Mouse (Mus musculus) spleen, postnatal 14 days (tissue): ENCODE data around the gene Capn11.

Source experiments
- DNase-seq, 2 experiments: peaks; one replicate each; pipeline ENCODE4 v3.0.0; 2021 to 2022; ENCODE audit warnings: low spot score in 2 of 2

The Capn11 gene

GRCm38 (mm10) chr17:45659225-45659624 lies at the start of gene Capn11:
Gene Capn11 (minus strand): TSS chr17:45659325.
- DNase-seq, result no peak

DNA sequence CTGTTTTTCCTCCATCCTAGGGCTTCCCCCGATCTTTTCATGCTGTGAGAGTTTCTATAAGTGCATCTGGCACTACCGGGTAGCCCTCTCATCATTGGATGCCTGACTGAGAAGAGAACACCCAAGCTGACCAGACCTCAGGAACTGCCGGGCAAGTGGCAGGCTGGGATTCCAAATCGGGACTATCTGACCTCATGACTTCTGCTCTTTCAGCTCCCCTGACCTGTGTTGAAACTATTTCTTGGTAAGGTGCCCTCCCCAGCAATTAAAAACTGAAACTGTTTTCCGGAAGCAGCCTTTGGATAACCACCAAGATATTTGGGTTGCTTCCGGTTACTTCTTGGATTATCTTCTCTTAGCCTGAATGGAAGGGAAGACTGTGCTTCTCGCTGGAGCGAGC lies 49.1 kb upstream of the Capn11 start:
- no peak for DNase-seq

DNA sequence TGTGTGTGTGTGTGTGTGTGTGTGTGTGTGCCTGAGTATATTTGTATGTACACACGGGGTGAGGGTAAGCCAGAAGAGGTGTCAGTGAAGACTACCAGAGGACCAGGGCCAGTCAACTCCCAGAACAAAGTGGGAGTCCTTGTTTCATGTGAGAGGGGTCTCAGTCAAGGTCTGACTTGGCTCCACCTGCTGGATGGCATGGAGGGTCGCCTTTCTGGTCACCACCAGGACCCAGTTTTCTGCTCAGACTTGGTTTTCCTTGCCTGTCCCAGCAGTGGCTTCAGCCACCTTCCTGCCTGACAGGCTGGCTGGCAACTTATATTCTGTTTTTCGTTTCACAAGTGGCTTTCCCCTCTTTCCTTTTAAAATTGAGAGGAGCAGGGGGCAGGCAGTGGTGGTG lies 48.3 kb upstream of the Capn11 start:
- DNase-seq, result no peak

- DNase-seq, result no peak
Measured at GRCm38 (mm10) chr17:45706796-45707195, 47.7 kb upstream of the Capn11 start.

DNA sequence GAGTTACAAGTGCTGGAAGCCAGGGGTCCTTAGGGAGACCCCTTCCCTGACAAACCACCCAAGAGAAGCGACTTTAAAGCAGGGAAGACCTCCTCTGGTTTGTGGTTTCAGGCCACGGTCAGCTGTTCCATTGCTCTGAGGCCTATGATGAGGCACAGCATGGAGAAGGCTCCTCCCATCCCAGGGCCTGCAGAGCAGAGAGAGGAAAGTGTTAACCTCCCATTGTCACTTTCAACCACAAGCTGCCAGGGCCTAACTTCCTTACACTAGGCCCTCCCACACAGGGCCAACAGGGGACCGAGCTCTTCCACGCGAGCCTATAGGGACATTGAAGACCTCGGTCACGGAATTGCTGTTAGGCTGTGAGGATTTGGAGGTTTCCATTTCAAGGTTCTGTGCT lies 44.1 kb upstream of the Capn11 start:
- no peak for DNase-seq

- no peak for DNase-seq
Measured at GRCm38 (mm10) chr17:45702254-45702653, 43.1 kb upstream of the Capn11 start.

DNA sequence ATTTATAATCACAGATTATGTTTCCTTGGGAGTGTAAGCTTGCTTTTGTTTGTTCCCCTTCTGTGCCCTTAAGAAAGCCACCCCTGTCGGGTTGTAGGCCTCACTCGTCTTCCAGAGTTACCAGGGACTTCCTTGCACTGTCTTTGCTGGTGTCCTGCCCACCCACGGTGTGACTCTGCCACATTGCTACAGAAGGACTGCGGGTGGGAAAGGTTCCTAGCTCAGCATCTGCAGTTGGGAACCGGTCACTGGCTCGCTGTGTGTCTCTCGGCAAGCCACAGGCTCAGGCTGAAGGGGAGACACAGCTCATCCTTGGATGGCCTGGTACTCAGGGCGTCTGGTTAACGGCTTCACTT lies 42.1 kb upstream of the Capn11 start:
- no peak for DNase-seq

DNA sequence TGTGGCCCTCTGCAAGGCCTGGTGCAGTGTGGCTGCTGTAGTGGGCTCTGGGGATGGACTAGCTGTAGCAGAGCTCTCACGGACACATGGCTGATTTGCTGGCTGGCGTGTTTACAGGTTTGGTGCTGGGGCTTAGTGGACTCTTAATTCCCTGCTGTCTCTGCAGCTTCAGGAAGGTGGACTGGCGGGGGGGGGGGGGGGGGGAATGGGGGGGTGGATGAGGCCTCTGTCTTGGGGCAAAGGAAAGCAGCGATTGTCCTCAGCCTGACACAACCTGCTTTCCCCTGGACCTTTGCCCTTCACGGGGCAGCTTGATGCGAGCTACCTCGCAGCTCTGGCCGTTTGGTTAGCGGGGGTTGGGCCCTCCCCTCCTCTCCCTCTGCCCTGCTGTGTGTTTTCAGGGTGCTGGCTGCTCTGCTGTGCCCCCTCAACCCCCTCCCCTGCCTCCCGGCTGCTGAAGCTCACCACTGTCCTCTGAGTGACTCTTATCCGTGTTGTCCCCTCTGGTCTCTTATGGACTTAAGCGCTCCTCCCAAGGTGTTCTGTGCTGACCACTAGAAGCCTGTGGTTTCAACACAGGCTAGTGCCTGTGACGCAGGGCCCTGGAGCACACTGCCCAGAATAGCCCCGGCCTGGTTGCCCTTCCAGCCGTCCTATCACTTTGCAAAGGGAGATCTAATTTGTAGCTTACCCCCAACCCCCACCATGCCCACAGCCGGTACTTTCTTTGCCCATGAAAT lies 41.5 kb upstream of the Capn11 start:
- DNase-seq, result no peak

DNA sequence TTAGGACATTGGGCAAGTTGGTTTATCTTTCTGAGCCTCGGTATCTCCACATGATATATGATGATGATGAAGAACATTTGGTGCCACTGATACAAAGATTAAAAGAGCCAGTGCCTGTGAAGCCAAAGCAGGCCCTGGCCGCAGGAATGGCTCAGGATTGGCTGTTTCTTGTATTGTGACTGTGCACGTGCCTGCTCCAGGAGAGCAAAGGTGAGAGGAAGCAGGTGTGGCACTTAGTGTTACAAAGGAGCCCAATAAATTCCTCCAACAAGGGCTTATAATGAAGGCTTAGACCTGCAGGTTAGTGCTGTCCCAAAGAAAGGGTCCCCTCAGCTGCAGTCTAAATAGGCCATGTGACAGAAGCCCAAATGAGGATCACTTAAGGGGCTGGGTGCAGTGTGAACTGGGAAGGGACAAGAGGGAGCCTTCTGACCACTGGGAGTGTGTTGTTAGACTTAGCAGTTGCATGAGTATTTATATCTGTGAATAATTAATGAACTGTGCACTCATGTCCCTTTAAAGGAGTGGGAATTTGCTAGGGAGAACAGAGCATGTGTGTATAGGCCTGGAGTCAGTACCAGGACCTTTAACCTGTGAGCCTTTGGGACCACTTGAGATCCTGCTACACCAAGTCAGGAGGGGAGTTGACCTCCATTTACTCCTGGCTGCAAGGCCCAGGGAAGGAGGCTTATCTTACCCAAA lies 40.1 kb upstream of the Capn11 start:
- no peak for DNase-seq

DNA sequence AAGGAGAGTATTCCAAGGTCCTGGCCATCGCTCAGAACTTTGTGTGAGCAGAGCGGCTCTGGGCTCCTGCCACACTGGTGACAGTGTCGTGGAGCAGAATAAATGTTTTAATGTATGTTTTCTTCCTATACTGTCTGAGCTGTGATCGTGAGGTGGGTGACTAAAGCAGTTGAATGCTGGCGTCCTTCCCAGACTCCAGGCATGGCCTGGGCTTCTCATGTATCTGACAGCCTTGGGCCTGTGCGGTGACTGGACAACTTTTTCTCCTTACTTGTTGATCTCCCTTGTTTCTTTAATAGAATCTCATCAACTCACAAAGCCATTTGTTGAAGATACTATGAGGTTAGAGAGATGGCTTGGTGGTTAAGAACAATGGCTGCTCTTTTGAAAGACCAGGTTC lies 39.2 kb upstream of the Capn11 start:
- DNase-seq, result no peak

DNA sequence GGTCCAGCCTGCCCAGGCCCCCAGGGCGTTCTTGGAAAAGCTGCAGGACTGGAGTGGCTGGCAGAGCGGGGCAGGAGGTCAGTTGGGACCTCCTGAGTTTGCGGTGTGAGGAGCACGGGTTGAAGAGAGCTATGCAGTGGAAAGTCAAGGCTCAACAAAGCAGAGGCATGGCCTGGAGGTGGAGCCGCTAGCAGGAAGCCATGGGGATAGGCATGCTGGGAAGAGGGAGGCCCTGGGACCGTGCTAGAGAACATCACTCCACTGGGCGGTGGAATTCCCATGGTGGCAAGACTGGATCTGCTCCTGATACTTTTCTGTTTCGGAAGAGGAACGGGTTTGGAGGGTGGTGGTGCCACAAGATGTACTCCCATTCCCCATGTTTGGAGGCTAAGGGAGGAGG lies 37.9 kb upstream of the Capn11 start:
- DNase-seq, result no peak

- DNase-seq, result no peak
Measured at GRCm38 (mm10) chr17:45695227-45696120, 36.3 kb upstream of the Capn11 start.

- no peak for DNase-seq
Measured at GRCm38 (mm10) chr17:45693812-45694565, 34.9 kb upstream of the Capn11 start.

GRCm38 (mm10) chr17:45692159-45692558 lies 33.0 kb upstream of the Capn11 start:
- DNase-seq, result no peak

GRCm38 (mm10) chr17:45690044-45690443 lies 30.9 kb upstream of the Capn11 start:
- no peak for DNase-seq

DNA sequence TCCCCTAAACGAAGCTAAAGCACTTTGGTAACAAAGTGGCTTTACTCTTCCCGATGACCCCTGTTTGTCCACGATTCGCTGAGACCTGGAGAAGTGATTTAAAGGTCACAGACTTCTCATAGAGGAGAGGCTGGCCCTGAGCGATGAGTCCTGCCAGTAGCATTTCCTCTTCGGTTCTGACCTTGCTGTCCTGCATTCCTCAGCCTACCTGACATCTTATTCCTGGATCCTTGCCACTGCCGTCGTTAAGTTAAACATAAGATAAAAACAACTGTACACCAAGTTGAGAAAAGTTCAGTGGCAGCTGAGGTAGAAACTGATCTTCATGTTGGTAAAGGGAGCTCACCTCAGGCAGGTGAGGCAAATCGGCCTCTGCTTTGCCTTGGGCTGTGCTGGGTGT lies 30.0 kb upstream of the Capn11 start:
- DNase-seq, result no peak

- DNase-seq, result no peak
Measured at GRCm38 (mm10) chr17:45686716-45687115, 27.6 kb upstream of the Capn11 start, which contains the start of gene Tmem63b. Gene Tmem63b (minus strand): TSS chr17:45686905.

GRCm38 (mm10) chr17:45686093-45686619 lies 27.0 kb upstream of the Capn11 start, which contains the start of gene Mrpl14:
Gene Mrpl14 (plus strand): TSS chr17:45686322.
- DNase-seq, result peak; percentile 82 to 88

GRCm38 (mm10) chr17:45685171-45686092 lies 26.3 kb upstream of the Capn11 start:
- DNase-seq, result peak in 1 of 2 experiments; percentile 25

DNA sequence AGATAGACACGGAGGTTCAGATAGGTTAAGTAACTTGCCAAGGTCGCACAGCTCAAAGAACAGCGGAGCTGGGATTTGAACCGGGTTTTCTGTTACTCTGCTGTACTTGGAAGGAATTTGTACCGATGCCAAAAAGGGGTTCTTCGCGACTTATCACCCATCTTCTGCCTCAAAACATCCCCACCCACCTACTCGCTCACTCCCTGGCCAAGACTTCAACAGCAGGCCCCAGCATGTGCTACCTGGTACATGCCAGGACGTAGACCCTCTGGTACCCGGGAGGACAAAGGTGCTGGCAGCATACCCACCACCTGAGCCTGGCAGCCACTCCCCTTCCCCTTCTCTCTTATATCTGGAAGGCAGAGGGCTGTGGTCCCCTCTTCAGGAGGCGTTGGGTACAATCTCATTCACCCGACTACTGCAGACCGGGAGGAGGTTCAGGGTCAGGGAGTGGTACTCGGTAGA lies 25.6 kb upstream of the Capn11 start:
- DNase-seq, result no peak
